Mouse (Mus musculus) inflammation-experienced regulatory T-cells, adult 6 months (primary cell): ENCODE measurements at regions not wholly inside any gene's neighbourhood (a gene's known extent, or its start where the extent isn't known, plus 50 kb on each side); places are given as distances from the start of the nearest gene placed in this dataset.
A peak's percentile ranks its signal among the peaks of the same experiment; 100 is the strongest.

Source experiments
- ATAC-seq: one replicate; pipeline ENCODE4 v1.8.0; 2017

DNA sequence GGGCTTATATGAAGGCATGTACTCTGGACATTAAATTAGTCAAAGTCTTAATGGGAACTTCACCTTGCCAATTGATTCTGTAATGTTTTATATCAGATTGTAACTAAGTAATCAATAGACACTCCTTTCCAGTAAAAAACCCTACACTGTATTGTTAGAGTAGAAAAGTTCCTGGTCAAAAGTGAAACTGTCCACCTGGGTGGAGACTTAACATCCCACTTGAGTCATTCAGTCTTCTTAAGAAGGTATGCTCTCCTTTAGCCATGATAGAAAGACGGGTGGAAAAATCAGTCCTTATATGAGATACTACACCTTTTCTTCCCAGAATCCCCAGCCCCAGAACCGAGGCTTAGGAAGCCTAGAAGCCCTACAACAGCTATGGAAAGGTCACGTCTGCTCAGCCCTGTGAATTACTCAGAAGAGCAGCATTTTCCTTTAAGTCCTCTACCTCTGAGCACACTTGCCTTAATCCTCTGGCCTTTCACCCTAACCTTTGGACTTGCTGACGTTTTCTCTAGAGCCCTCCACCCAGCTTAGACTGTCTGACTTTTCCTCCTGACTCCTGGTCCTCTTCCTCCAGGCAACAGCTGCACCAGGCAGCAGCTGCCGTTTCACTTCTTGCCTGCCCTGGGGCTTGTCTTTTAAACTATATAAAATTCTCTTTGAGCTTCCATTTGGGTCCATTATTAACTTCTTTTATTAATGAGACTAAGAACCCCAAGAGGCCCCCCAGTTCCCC, 93.4 kb upstream of the Ankrd50 start:
- no peak for ATAC-seq

DNA sequence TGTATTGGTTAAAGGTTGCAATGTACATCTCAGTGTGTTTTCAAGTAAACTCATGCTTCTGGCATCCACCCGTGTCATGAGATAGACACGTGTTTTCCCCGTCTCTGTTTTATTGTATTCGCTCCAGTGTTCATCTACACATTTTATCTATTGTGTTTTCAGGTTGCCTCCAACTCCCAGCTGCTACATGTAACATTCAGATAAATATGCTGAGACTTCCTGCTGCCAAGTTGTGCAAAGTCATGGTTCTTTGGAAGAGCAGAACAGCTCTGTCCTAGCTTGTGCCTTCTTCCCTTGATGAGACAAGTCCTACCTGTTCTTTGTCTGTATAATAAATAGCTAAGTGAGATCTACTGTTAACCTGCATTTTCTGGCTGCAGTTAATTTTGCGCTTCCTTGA, 89.0 kb upstream of the Ankrd50 start:
- no peak for ATAC-seq

DNA sequence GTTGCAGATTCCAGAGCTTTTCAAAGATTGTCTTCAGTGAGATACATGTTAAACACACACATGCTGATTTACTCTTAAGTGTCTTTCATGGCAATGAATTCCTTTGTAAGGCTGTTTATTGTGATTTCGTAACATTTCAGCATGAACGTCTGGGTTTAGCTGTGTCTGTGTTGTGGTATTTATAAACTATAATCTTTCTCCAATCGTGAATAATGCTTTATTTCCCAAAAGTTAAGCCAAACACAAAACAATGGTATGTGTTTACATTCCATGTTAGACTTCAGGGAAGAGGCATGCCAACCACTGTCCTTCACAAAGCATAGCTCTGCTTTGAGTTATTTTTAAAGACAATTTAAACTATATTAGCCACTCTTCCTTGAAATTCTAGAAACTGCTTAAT, 87.5 kb upstream of the Ankrd50 start:
- no peak for ATAC-seq

DNA sequence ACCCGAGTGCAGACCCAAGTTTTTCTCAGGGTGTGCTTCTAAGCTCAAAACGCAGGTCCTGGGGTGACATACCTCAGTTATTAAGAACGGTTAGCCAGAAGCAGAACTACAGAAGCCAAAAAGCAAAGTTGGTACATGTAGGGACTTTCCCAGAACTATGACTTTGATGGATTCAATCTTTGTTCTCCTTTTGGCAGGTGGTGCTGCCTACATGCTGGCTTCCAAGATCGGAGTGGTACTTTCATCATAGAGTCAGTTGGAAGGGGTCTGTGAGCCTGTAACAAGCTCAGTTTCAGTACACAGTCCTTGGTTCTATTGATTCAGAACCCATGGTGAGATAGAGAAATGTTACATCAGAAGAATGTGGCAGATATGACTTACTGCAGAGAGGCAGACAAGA, 86.6 kb upstream of the Ankrd50 start:
- ATAC-seq, result no peak

DNA sequence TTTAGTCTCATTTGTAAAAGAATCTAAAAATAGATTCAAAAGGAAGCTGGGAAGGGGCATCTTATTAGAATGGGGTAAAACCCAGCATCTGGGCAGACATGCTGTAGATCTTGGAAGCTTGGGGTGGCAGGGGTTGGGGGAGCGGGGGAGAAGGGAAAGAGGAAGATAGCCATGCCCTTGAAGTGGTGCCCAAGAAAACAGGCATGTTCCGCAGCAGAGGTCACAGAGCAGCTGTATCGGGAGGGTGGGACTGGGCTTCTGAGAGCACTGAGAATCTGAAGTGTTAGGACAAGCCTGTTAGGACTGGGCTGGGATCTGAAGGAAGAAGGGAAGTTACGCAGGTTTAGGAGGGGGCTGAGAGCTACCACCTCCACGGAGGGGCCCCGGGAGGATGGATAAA, 84.4 kb upstream of the Ankrd50 start:
- ATAC-seq, result no peak

DNA sequence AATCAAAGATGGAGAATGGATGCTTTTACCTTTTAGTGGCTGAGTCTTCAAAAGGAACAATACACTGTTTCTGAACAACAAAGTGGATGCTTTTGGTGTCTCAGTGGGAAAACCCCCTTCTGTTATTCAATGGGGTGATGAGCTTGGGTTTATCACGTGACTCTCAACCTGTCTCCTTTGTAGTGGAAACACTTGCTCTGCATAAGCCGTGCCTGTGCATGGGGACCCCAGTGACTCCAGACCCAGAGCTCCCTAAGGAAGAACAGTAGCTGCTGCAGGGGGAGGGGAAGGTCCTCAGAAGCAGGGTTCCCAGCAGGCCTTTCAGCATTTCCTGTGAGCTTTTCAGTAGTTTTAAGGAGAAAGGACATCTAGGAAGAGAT, 83.9 kb upstream of the Ankrd50 start:
- peak; percentile 95 for ATAC-seq

DNA sequence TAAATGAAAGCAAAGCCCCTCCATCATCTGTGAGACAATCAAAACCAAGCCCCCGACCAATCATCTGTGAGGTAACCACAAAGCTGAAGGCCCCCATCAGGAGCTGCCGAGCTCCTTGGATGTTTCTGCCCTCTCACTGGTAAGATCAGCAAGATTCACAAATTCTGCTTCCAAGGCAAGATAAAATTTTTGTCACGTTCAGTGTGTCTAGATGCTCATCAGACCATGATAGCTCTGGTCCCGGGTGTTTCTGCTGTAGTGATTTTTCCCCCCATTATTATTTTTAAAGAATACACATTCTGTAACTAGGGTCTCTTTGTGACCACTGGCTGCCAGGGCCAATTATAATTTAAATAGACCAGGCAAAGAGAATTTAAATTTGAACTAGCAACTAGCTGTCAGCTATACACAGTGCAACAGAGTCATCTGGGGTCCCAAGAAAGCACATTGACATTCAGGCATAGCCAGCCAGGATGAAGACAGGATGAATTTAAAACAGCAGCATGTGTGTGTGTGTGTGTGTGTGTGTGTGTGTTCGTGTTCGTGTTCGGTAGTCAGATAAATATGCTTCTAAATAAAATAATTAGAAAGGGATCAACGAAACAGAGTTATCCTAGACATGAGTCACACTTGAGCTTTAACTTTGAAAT, 83.4 kb upstream of the Ankrd50 start:
- no peak for ATAC-seq

DNA sequence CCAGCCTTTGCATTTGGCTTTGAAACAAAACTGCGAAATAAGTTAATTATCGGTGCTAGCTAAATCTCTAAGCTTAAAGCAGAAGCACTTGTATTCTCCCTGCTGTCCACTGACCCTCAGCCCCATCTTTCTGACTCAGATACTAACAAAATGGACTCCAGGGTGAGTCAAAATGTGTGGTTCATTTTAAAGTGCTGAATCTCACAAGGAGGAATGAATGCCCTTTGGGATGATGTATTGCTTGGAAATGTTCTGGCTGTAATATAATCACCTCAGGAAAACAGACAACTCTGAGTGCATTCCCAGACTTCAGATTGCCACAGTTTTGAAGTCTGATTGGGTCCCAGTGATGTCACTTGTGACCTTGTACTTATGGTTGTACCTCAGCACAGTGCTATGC, 81.9 kb upstream of the Ankrd50 start:
- ATAC-seq, result no peak

DNA sequence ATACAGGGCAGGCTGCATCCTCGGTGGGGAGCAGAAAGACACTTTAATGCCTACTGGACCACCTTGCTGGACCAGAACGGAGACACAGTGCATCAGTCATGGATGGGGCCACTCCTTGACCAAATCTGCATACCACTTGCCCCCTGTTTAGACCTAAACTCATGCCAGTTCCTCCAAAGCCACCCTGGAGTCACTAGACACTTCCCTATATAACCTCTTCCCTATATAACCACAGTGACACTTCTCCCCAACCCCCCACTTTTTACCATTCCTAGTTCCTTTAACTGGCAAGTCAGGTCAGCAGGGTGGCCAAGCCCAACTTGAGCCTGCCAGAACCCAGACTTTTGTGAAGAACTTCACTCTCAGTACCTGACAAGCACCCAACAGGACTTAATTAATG, 80.2 kb upstream of the Ankrd50 start:
- ATAC-seq, result no peak

DNA sequence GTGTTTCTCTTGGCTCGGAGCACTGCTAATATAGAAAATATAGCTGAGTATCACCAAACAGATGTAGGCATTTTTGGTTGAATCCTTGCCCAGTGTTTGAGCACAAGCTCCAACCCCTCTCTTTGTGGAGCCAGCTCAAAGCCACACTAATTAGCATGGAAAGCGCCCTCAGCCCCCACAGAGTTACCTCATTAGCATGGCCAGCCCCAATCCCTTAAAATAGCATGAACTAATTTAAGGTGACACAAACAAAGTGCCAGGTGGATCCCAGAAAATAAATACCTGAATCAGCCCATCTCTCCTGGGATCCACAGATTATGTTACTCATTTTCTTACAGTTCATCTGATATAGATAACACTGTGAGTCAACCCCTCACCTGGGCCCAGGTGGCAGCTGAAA, 79.7 kb upstream of the Ankrd50 start:
- ATAC-seq, result no peak

DNA sequence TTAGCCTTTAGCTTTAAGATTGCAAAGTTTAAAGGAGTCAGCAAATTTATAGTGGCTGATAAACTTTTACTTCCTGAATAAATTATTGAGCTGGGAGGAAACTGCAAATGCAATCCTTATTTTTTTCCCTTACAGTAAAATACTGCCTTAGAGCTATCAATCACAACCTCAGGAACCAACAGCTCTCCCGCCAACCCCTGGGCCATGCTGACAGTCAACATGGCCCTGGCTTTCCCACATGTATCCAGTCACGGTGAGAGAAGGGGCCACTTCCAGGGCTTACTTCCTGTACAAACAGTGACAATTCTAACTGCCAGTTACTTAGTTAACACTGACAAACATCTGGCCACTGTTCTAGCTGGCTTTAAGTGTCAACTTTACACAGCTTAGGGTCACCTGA, 76.5 kb upstream of the Ankrd50 start:
- no peak for ATAC-seq

DNA sequence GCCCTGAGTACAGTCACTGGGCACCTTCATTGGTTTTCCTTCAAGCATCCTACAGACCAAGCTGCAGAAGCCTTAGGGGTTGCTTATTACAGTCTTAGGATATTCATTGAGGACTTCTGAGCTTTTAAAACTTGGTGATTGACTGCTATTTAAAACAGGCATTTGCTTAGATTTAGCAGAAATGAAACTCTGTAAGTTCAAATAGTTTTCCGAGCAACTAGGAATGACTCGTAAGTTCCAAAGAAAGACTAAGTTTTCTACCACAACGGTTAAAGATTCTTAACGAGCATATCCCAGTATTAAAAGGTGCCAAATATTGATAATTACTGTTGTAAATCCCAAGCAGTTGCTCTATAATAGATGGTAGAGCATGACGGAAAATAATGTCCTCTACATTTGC, 71.3 kb upstream of the Ankrd50 start:
- no peak for ATAC-seq

DNA sequence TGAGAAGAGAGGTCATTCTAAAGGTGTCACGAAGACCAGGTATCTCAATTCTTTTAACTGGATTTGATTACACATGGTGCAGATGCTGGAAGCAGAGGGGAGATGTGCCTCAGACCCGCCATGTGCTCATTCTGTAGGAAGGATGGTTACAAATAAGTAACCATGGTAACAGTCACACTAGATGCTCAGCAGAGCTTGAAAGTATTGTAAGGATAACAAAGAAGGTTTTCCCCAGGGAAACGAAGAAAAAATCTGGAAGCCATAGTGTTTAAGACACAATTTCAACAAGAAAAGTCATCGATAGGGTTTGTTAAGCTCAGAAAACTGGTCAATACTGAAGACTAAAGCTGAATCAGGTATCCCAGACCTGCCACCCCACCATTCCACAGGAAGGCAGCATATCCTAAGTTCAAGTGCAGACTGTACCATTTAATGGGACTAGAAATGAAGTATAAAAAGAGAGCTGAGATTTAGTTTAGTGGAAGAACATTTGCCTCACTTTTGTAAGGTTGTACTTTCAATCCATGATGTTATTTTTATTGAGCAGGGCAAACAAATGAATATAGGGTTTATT, 68.9 kb upstream of the Ankrd50 start:
- no peak for ATAC-seq

DNA sequence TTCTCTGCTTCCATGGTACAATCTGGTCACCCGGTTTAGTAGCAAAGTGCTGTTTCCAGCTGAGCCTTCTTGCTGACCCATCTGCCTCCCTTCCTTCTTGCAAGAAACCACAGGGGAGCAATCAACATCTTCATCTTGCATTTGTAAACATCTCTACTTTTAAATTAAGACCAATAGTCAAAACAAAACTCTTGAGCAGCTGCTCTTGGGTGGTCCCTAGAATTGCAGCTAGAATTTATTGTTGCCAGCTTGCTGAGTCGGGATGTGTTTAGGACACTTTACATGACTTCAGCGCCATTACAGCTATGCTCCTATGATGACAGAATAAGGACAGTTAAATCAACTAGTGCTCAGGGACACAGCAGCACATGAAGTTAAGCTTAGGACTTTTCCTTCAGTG, 62.4 kb upstream of the Ankrd50 start:
- ATAC-seq, result no peak

DNA sequence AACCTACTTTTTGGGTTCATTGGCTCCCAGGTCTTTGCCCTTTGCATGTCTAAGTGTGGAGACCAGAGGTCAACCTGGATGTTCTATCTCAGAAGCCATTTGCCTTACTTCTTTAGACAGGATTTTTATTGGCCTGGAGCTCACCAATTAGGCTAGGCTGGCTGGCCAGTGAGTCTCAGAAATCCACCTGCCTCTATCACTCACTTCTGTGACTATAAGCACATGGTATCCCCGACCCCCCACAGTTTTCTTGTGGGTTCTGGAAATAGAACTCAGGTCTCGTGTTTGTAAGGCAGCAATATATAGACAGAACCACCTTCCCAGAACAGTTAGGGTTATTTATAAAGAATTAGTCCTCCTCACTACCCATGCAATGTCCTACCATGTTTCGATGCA, 60.9 kb upstream of the Ankrd50 start:
- ATAC-seq, result no peak

DNA sequence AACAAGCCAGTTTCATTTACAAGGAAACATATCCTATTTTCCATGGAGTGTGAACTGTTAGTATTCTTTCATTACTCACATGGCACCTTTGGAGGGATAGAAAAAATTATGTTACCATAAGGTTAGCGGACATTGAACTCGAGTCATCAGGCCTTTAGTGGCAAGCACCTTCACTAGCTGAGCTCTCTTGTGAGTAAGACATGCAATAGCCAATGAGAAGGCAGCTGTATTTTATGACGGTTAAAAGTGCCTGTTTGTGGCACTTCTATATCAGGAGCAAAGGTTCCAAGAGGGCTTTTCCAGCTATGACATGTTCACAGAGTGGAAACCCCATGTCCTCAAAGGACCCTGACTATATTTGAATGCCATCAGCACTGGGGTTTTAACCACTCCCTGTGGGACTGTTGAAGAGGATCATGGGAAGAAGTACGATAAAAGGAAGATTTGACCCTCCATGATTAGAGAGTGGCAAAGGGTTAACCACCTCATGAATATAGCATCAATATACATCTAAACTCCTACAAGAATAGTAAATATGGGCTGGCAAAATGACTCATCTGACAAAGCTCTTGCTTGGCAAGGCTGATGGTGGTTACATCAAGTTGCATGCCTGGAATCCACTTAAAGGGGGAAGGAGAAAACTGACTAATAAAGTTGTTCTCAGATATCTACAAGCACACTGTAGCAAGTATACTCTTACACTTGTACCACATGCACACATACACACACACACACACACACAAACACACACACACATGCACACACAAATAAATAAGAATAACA, 60.3 kb upstream of the Ankrd50 start:
- no peak for ATAC-seq

DNA sequence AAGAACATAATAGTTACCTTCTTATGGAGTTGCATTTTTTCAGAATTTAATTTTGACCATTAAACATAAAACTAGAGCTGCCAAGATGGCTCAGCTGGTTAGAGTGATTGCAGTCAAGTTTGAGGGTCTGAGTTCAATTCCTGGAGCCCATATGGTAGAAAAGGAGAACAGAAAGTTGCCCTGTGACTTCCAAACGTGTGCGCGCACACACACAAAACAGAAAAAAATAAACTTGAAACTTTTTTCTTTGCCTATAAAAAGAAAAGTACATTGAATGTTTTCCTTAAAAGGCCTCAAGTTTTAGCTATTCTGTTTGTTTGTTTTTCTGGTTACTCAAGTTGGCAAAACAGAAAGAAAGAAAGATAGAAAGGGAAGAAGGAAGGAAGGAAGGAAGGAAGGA, 59.2 kb upstream of the Ankrd50 start:
- no peak for ATAC-seq

DNA sequence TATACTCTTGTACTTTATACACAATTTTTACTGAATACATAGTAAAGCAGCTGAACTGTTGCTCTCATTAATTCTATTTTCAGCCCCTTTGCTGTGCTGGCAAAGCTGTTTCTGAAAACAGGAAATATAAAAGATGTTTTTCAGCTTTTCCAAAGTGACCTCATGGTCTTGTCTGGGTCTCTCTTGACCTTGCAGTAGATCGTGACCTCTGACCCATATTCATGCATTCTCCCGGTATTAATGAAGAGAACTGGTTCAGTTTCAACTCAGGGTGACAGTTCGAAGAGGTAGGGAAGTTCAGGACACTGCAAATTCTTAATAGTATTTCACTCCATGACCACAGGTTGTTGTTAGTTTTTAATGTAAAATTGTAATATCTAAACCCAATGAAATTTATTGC, 56.7 kb upstream of the Ankrd50 start:
- no peak for ATAC-seq

DNA sequence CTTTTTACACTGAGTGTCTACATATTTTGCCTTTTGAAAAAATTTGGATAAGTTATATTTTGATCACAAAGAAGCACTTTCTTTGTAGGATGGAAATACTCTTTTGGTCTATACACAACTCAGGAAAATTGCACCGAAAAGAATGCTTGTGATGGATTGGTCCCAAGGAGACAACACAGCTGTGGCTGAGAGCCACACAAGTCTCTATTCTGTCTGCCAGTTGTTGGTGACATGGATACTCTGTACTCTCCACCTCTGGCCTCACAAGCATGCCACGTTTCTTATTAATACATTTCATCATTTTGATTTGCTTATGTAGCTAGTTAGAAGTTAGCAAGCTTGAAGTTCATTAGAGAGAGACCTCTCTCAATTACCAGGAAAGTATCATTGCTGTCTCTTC, 53.7 kb upstream of the Ankrd50 start:
- no peak for ATAC-seq

DNA sequence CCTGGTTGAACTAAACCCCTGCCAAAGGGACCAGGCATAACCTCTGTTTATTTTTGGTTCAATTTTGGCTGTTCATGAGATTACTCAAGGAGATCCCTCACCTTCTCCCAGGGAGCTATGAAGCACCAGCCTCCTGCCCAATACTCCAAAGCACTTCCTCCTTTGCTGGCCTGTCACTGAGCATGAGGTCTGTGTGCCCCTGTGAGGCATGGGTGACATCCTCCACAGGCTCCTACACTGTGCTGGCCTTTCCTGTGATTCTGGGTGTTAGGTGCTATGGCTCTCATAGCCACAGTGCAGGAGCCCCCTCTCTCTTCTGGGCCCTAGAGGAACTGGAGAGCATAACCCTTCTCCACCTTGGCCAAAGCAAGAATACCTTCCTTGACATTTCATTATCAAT, 53.1 kb upstream of the Ankrd50 start:
- no peak for ATAC-seq
